Mouse (Mus musculus) heart, postnatal 25 days (tissue): ENCODE results near the gene Ankrd26. TPM values are rescaled to one million over a fixed set of nuclear protein-coding genes. Genes with fewer than 3 reads are reported as not detected.
"Not testable (repeated sequence)": the region's sequence is repeated elsewhere in the genome, so short reads cannot be mapped to it uniquely, and the experiment has no call there.

Experiments used
- DNase-seq: peaks from one replicate; pipeline ENCODE4 v3.0.0; 2022; ENCODE audit warnings: low spot score
- intact Hi-C: fragments of 180-260 bp; cut with DNase I; formaldehyde crosslinking; loops from one replicate; pipeline ENCODE4 v1.15.1; 2025
- total RNA-seq, 2 experiments: library from RNA; stranded (reverse); gene quantifications; 2 replicates each; pipeline ENCODE4 v1.2.3; 2021

Gene Ankrd26
- total RNA-seq = 1 to 10 TPM; 1.9 to 2.0 TPM

- DNase-seq = peak; percentile 86
- intact Hi-C loops = no loop called here
Observed at GRCm38 (mm10) chr6:118561745-118562609, at the start of gene Ankrd26. TSS of gene Ankrd26 (minus strand) at chr6:118562226.

- DNase-seq = no peak
- intact Hi-C loops = no loop called here
Observed at GRCm38 (mm10) chr6:118608906-118609305, 46.9 kb upstream of the Ankrd26 start.

- intact Hi-C loops = no loop called here
- no peak for DNase-seq
Observed at GRCm38 (mm10) chr6:118605974-118606373, 43.9 kb upstream of the Ankrd26 start.

GRCm38 (mm10) chr6:118603825-118604224 lies 41.8 kb upstream of the Ankrd26 start:
- intact Hi-C loops = no loop called here
- no peak for DNase-seq

- intact Hi-C loops = no loop called here
- DNase-seq = no peak
Observed at GRCm38 (mm10) chr6:118595681-118596055, 33.6 kb upstream of the Ankrd26 start.

GRCm38 (mm10) chr6:118594833-118595680 lies 33.0 kb upstream of the Ankrd26 start:
- no peak for DNase-seq
- intact Hi-C loops = no loop called here

GRCm38 (mm10) chr6:118594070-118594469 lies 32.0 kb upstream of the Ankrd26 start:
- DNase-seq = no peak
- intact Hi-C loops = no loop called here

GRCm38 (mm10) chr6:118593377-118594061 lies 31.5 kb upstream of the Ankrd26 start:
- intact Hi-C loops = no loop called here
- DNase-seq = no peak

GRCm38 (mm10) chr6:118592662-118593376 lies 30.8 kb upstream of the Ankrd26 start:
- DNase-seq = no peak
- intact Hi-C loops = no loop called here

- intact Hi-C loops, DNase-seq: not testable (repeated sequence)
Observed at GRCm38 (mm10) chr6:118578741-118579140, 16.7 kb upstream of the Ankrd26 start.

GRCm38 (mm10) chr6:118574351-118574750 lies 12.3 kb upstream of the Ankrd26 start:
- intact Hi-C loops = no loop called here
- no peak for DNase-seq

- intact Hi-C loops = no loop called here
- no peak for DNase-seq
Observed at GRCm38 (mm10) chr6:118567816-118568215, 5.8 kb upstream of the Ankrd26 start.

- no peak for DNase-seq
- intact Hi-C loops = no loop called here
Observed at GRCm38 (mm10) chr6:118561225-118561624, 801 bp downstream of the Ankrd26 start.

- no peak for DNase-seq
- intact Hi-C loops = no loop called here
Observed at GRCm38 (mm10) chr6:118538627-118539026, 23.4 kb downstream of the Ankrd26 start.

- DNase-seq, intact Hi-C loops: not testable (repeated sequence)
Observed at GRCm38 (mm10) chr6:118537201-118537600, 24.8 kb downstream of the Ankrd26 start.

- intact Hi-C loops = no loop called here
- DNase-seq = no peak
Observed at GRCm38 (mm10) chr6:118535321-118535720, 26.7 kb downstream of the Ankrd26 start.

GRCm38 (mm10) chr6:118533381-118533780 lies 28.6 kb downstream of the Ankrd26 start:
- intact Hi-C loops = no loop called here
- DNase-seq = no peak

- intact Hi-C loops = no loop called here
- DNase-seq = no peak
Observed at GRCm38 (mm10) chr6:118520668-118521067, 41.4 kb downstream of the Ankrd26 start.

GRCm38 (mm10) chr6:118513335-118514012 lies 48.6 kb downstream of the Ankrd26 start:
- DNase-seq = no peak
- intact Hi-C loops = no loop called here
